Mouse (Mus musculus): Measurements from ENCODE around the gene Chrdl2. TPM values are rescaled to one million over a fixed set of nuclear protein-coding genes. Genes with fewer than 3 reads are reported as not detected.

Gene Chrdl2
- polyA plus RNA-seq, 1 experiment from 2014 or later = 0.47 TPM

- H3K4me2 ChIP-seq (ENCODE audit: low read depth, low read length, severe bottlenecking) = no peak overlapping the region
- DNase-seq (ENCODE audit: low spot score) = no peak
- H3K4me3 ChIP-seq (ENCODE audit: low read depth, low read length) = no peak overlapping the region
- H3K27me3 ChIP-seq (ENCODE audit: control insufficient read depth, insufficient read depth, low read length) = no peaks in the 10 kb centered on the region
- H3K27ac ChIP-seq (ENCODE audit: low read depth, low read length) = no peak overlapping the region
- H3K9ac ChIP-seq (ENCODE audit: low read length) = no peak overlapping the region
- no peaks in the 10 kb centered on the region for H3K9me3 ChIP-seq (ENCODE audit: control insufficient read depth, low read length)
- 92% methylated on average over 4 of the region's 4 CpGs for WGBS
- no peaks in the 10 kb centered on the region; the same call in 1 of the 2 replicates for H3K36me3 ChIP-seq (ENCODE audit: control insufficient read depth, insufficient read depth, low read length)
- ATAC-seq (replicated peaks; ENCODE audit: low FRiP score) = no peak
- H3K4me1 ChIP-seq (replicated peaks; ENCODE audit: control insufficient read depth, insufficient read depth, low read length) = no peaks in the 10 kb centered on the region
These were observed 71.1 kb downstream of the Chrdl2 start for GRCm38 (mm10) chr7:100077071-100077470.

- no peaks in the 10 kb centered on the region for H3K9me3 ChIP-seq (ENCODE audit: control insufficient read depth, low read length)
- H3K4me3 ChIP-seq (ENCODE audit: low read depth, low read length) = no peak overlapping the region
- no peak for ATAC-seq (replicated peaks; ENCODE audit: low FRiP score)
- no peak overlapping the region for H3K9ac ChIP-seq (ENCODE audit: low read length)
- no peak overlapping the region for H3K4me2 ChIP-seq (ENCODE audit: low read depth, low read length, severe bottlenecking)
- no peak overlapping the region for H3K27ac ChIP-seq (ENCODE audit: low read depth, low read length)
- peaks cover 10% of the 10 kb centered on the region for H3K36me3 ChIP-seq (ENCODE audit: control insufficient read depth, insufficient read depth, low read length)
- DNase-seq (ENCODE audit: low spot score) = no peak
- H3K27me3 ChIP-seq (ENCODE audit: control insufficient read depth, insufficient read depth, low read length) = no peaks in the 10 kb centered on the region
- H3K4me1 ChIP-seq (replicated peaks; ENCODE audit: control insufficient read depth, insufficient read depth, low read length) = no peaks in the 10 kb centered on the region
- WGBS = 71% methylated on average over 12 of the region's 12 CpGs
These were observed 74.3 kb downstream of the Chrdl2 start for GRCm38 (mm10) chr7:100080087-100080781.

GRCm38 (mm10) chr7:100082836-100083235 is 76.9 kb downstream of the Chrdl2 start:
- Histone ChIP-seq H3K36me3 (ENCODE audit: control insufficient read depth, insufficient read depth, low read length) (peaks cover 13% of the 10 kb centered on the region), H3K4me3 (ENCODE audit: low read depth, low read length) (no peak overlapping the region), H3K27ac (ENCODE audit: low read depth, low read length) (no peak overlapping the region), H3K4me2 (ENCODE audit: low read depth, low read length, severe bottlenecking) (no peak overlapping the region), H3K9me3 (ENCODE audit: control insufficient read depth, low read length) (no peaks in the 10 kb centered on the region), H3K4me1 (replicated peaks; ENCODE audit: control insufficient read depth, insufficient read depth, low read length) (no peaks in the 10 kb centered on the region), H3K27me3 (ENCODE audit: control insufficient read depth, insufficient read depth, low read length) (no peaks in the 10 kb centered on the region), H3K9ac (ENCODE audit: low read length) (no peak overlapping the region)
- WGBS = 94% methylated on average over 6 of the region's 6 CpGs
- DNase-seq (ENCODE audit: low spot score) = no peak
- no peak for ATAC-seq (replicated peaks; ENCODE audit: low FRiP score)

- Histone ChIP-seq H3K4me1 (replicated peaks; ENCODE audit: control insufficient read depth, insufficient read depth, low read length) (no peaks in the 10 kb centered on the region), H3K27ac (ENCODE audit: low read depth, low read length) (no peak overlapping the region), H3K9ac (ENCODE audit: low read length) (no peak overlapping the region), H3K4me2 (ENCODE audit: low read depth, low read length, severe bottlenecking) (no peak overlapping the region), H3K36me3 (ENCODE audit: control insufficient read depth, insufficient read depth, low read length) (peaks cover 14% of the 10 kb centered on the region), H3K4me3 (ENCODE audit: low read depth, low read length) (no peak overlapping the region), H3K27me3 (ENCODE audit: control insufficient read depth, insufficient read depth, low read length) (no peaks in the 10 kb centered on the region), H3K9me3 (ENCODE audit: control insufficient read depth, low read length) (no peaks in the 10 kb centered on the region)
- DNase-seq (ENCODE audit: low spot score) (no peak), ATAC-seq (replicated peaks; ENCODE audit: low FRiP score) (no peak)
- 90% methylated on average over 6 of the region's 6 CpGs for WGBS
These were observed 77.8 kb downstream of the Chrdl2 start for GRCm38 (mm10) chr7:100083812-100084211.

Other genes with a start within 250 kb of the Chrdl2 start
- gene Olfr521, start 242.7 kb upstream of the Chrdl2 start, polyA plus RNA-seq (2014; fragmentation: Nextera tagmentation; extraction: Ambion mirVana) = not detected in 2 replicates
- 1.2 and 2.3 TPM in 2 replicates for gene Neu3, start 177.8 kb upstream of the Chrdl2 start, polyA plus RNA-seq (2014; fragmentation: Nextera tagmentation; extraction: Ambion mirVana)
- 0.56 and 0.61 TPM in 2 replicates for gene Xrra1, start 147.1 kb upstream of the Chrdl2 start, polyA plus RNA-seq (2014; fragmentation: Nextera tagmentation; extraction: Ambion mirVana)
- gene Spcs2, start 142.7 kb upstream of the Chrdl2 start, polyA plus RNA-seq (2014; fragmentation: Nextera tagmentation; extraction: Ambion mirVana) = 332 and 344 TPM in 2 replicates
- gene Rnf169, start 25.7 kb upstream of the Chrdl2 start, polyA plus RNA-seq (2014; fragmentation: Nextera tagmentation; extraction: Ambion mirVana) = 7.8 and 7.9 TPM in 2 replicates
- gene Pold3, start 115.4 kb downstream of the Chrdl2 start, polyA plus RNA-seq (2014; fragmentation: Nextera tagmentation; extraction: Ambion mirVana) = 116 and 121 TPM in 2 replicates
- gene Lipt2, start 153.1 kb downstream of the Chrdl2 start, polyA plus RNA-seq (2014; fragmentation: Nextera tagmentation; extraction: Ambion mirVana) = 20.4 and 22.5 TPM in 2 replicates
- 3.3 and 4.1 TPM in 2 replicates for gene Kcne3, start 170.3 kb downstream of the Chrdl2 start, polyA plus RNA-seq (2014; fragmentation: Nextera tagmentation; extraction: Ambion mirVana)
- 5.2 and 6.2 TPM in 2 replicates for gene Pgm2l1, start 221.2 kb downstream of the Chrdl2 start, polyA plus RNA-seq (2014; fragmentation: Nextera tagmentation; extraction: Ambion mirVana)